Mouse (Mus musculus): Measurements from ENCODE around the gene Wnk2. TPM values are rescaled to one million over a fixed set of nuclear protein-coding genes. Genes with fewer than 3 reads are reported as not detected.

The Wnk2 gene
- total and polyA plus RNA-seq, 3 experiments, result 0.04 TPM; not detected in 2

DNA sequence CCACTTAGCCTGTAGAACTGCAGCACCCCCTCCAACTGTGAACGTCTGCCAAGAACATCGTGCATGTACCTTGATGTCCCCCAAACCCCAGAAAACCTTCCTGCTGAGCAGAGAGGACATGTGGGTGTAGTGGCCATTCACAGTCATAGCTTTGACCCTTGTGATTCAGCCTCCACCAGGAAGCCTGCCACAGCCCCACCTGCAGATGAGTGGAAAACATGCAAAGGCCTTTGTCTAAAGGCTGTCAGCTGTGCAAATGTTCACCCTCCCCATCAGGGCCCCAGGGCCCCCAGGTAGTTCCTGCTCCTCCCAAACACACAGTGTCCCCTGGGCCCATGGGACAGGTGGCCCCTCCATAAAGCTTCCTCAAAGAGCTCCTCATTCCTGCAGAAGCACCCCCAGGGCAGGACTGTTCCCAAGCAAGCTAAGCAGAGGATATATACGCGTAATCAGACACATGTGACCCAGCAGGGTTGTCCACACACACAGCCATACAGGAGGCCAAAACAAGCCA is 16.4 kb downstream of the Wnk2 start:
- DNase-seq (ENCODE audit: low read depth, low spot score), result no peak
- TF ChIP-seq POLR2A (IDR thresholded peaks at IDR 0.05; ENCODE audit: control insufficient read depth in 1 of 2, insufficient read depth in 1 of 2, low read depth in 1 of 2, low read length in 2 of 2, poor library complexity in 1 of 2), result no peak
- TF ChIP-seq MYC (IDR thresholded peaks at IDR 0.05; ENCODE audit: low read depth, low read length), result no peak
- no peak for TF ChIP-seq USF1 (IDR thresholded peaks at IDR 0.05; ENCODE audit: low read depth, low read length)
- TF ChIP-seq ELF1 (IDR thresholded peaks at IDR 0.05; ENCODE audit: low read depth, low read length), result no peak
- TF ChIP-seq MAX (IDR thresholded peaks at IDR 0.05; ENCODE audit: low read length), result no peak
- TF ChIP-seq SMC3 (IDR thresholded peaks at IDR 0.05; ENCODE audit: low read depth, low read length), result no peak
- no peak overlapping the region for H3K9ac ChIP-seq (ENCODE audit: control insufficient read depth, low read depth, low read length, poor library complexity, severe bottlenecking)
- H3K27ac ChIP-seq (ENCODE audit: control insufficient read depth, low read depth, low read length), result no peak overlapping the region
- no peak overlapping the region for H3K4me3 ChIP-seq (ENCODE audit: control insufficient read depth in 1 of 2, insufficient read depth in 1 of 2, low read depth in 2 of 2, low read length in 2 of 2)
- no peaks in the 10 kb centered on the region; a peak in 2 of 4 replicates for H3K27me3 ChIP-seq (ENCODE audit: control insufficient read depth in 1 of 2, insufficient read depth in 2 of 2, low read length in 2 of 2)
- no peaks in the 10 kb centered on the region for H3K36me3 ChIP-seq (ENCODE audit: control insufficient read depth in 1 of 2, insufficient read depth in 2 of 2, low read length in 2 of 2)
- H3K79me2 ChIP-seq (ENCODE audit: control insufficient read depth, insufficient read depth, low read length, poor library complexity), result no peaks in the 10 kb centered on the region
- no peaks in the 10 kb centered on the region for H3K4me1 ChIP-seq (ENCODE audit: control insufficient read depth in 1 of 2, insufficient read depth in 2 of 2, low read length in 2 of 2)
- H3K9me3 ChIP-seq (replicated peaks; ENCODE audit: insufficient read depth, low read length), result no peaks in the 10 kb centered on the region

DNA sequence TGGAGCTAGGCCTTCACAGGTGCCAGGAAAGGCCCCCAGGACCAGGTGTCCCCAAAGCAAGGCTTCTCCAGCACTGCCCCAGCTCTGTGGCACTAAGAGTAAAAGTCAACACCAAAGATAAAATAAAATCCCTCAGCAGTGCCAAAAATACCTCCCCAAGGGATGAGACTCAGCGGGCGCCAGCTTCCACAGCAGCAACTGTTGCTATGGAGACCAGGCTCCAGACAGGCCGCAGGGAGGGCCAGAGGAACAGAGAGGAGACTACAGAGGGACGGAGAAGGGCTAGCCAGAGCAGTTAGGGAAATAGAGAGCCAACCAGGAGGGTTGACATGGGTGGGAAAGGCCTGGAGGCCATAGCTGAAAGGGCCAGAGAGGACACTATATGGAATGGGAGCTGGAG is 18.0 kb downstream of the Wnk2 start:
- Histone ChIP-seq H3K27me3 (ENCODE audit: control insufficient read depth in 1 of 2, insufficient read depth in 2 of 2, low read length in 2 of 2) (no peaks in the 10 kb centered on the region; a peak in 2 of 4 replicates), H3K9ac (ENCODE audit: control insufficient read depth, low read depth, low read length, poor library complexity, severe bottlenecking) (no peak overlapping the region), H3K27ac (ENCODE audit: control insufficient read depth, low read depth, low read length) (no peak overlapping the region), H3K79me2 (ENCODE audit: control insufficient read depth, insufficient read depth, low read length, poor library complexity) (no peaks in the 10 kb centered on the region), H3K4me1 (ENCODE audit: control insufficient read depth in 1 of 2, insufficient read depth in 2 of 2, low read length in 2 of 2) (no peaks in the 10 kb centered on the region), H3K4me3 (ENCODE audit: control insufficient read depth in 1 of 2, insufficient read depth in 1 of 2, low read depth in 2 of 2, low read length in 2 of 2) (no peak overlapping the region), H3K9me3 (replicated peaks; ENCODE audit: insufficient read depth, low read length) (no peaks in the 10 kb centered on the region), H3K36me3 (ENCODE audit: control insufficient read depth in 1 of 2, insufficient read depth in 2 of 2, low read length in 2 of 2) (no peaks in the 10 kb centered on the region)
- DNase-seq (ENCODE audit: low read depth, low spot score), result no peak
- TF ChIP-seq TBP (IDR thresholded peaks at IDR 0.05; ENCODE audit: low read depth, low read length) (no peak), USF1 (IDR thresholded peaks at IDR 0.05; ENCODE audit: low read depth, low read length) (no peak), MYB (IDR thresholded peaks at IDR 0.05; ENCODE audit: low read depth, low read length) (no peak), KAT2A (conservative IDR thresholded peaks at IDR 0.05; ENCODE audit: low read depth, low read length) (no peak), MYC (IDR thresholded peaks at IDR 0.05; ENCODE audit: low read depth, low read length) (no peak), USF2 (IDR thresholded peaks at IDR 0.05; ENCODE audit: borderline replicate concordance in 1 of 2, insufficient read depth in 1 of 2, low read depth in 1 of 2, low read length in 2 of 2) (no peak), RAD21 (IDR thresholded peaks at IDR 0.05; ENCODE audit: low read depth, low read length) (no peak), TAL1 (IDR thresholded peaks at IDR 0.05; ENCODE audit: low read length) (no peak), JUND (IDR thresholded peaks at IDR 0.05; ENCODE audit: low read depth, low read length) (no peak), MXI1 (IDR thresholded peaks at IDR 0.05; ENCODE audit: low read depth, low read length) (no peak), SMC3 (IDR thresholded peaks at IDR 0.05; ENCODE audit: low read depth, low read length) (no peak), UBTF (IDR thresholded peaks at IDR 0.05; ENCODE audit: borderline replicate concordance, insufficient read depth, low read depth, low read length) (no peak), MAZ (IDR thresholded peaks at IDR 0.05; ENCODE audit: low read depth, low read length) (no peak), MEF2A (IDR thresholded peaks at IDR 0.05; ENCODE audit: extremely low read depth, insufficient replicate concordance, low read depth, low read length, poor library complexity, severe bottlenecking) (no peak), TCF12 (IDR thresholded peaks at IDR 0.05; ENCODE audit: low read depth, low read length) (no peak)
